Mouse (Mus musculus) hindbrain, postnatal 0 days (tissue): ENCODE data around the gene Atp6v1g1. TPM values are rescaled to one million over a fixed set of nuclear protein-coding genes. Genes with fewer than 3 reads are reported as not detected.

Experiments
- ATAC-seq: fragments of 200-750 bp; cut with Nextera tagmentation; 2 replicates; pipeline ENCODE4 v1.8.0; 2017; ENCODE audit warnings: mild to moderate bottlenecking, moderate TSS enrichment, moderate library complexity
- DNase-seq: peaks from one replicate; pipeline ENCODE4 v3.0.0-alpha.2; 2015; ENCODE audit warnings: low spot score
- H3K27ac ChIP-seq: fragments of 300-500 bp; sonication (generic); 2 replicates; pipeline ENCODE4 v1.5.1; 2014; ENCODE audit warnings: mild to moderate bottlenecking
- H3K27me3 ChIP-seq: fragments of 300-500 bp; sonication (generic); 2 replicates; pipeline ENCODE4 v1.6.1; 2014; ENCODE audit warnings: low read length, mixed read lengths; ENCODE audit not compliant: insufficient read depth
- H3K36me3 ChIP-seq: fragments of 300-500 bp; sonication (generic); 2 replicates; pipeline ENCODE4 v1.6.1; 2014; ENCODE audit warnings: low read length, mixed read lengths; ENCODE audit not compliant: insufficient read depth
- H3K4me1 ChIP-seq: fragments of 300-500 bp; sonication (generic); 2 replicates; pipeline ENCODE4 v1.6.1; 2014; ENCODE audit warnings: antibody characterized with exemption, low read length, mixed read lengths; ENCODE audit not compliant: insufficient read depth
- H3K4me2 ChIP-seq: fragments of 300-500 bp; sonication (generic); 2 replicates; pipeline ENCODE4 v1.6.1; 2014; ENCODE audit warnings: low read depth, mild to moderate bottlenecking, low read length, moderate library complexity, mixed read lengths
- H3K4me3 ChIP-seq: fragments of 300-500 bp; sonication (generic); 2 replicates; pipeline ENCODE4 v1.5.1; 2014; ENCODE audit warnings: low read length
- H3K9ac ChIP-seq: fragments of 300-500 bp; sonication (generic); replicated peaks from 2 replicates; pipeline ENCODE4 v1.6.1; 2014; ENCODE audit warnings: mild to moderate bottlenecking, low read length, moderate library complexity, mixed read lengths
- H3K9me3 ChIP-seq: fragments of 300-500 bp; sonication (generic); 2 replicates; pipeline ENCODE4 v1.6.1; 2016; ENCODE audit warnings: low read length, mixed read lengths
- CTCF ChIP-seq: IDR thresholded peaks from 2 replicates; pipeline ENCODE4 v1.5.1; 2016; ENCODE audit warnings: antibody characterized with exemption, control low read depth, low read depth
- WGBS: fragments of 180-500 bp; shearing (Covaris S2); extraction: QIAGEN DNeasy Blood & Tissue Kit; methylation state at CpG from one replicate; pipeline ENCODE4 v1.1.7; 2014; 5-methylcytosine and 5-hydroxymethylcytosine counted together
- polyA plus RNA-seq: library from polyadenylated mRNA; unstranded; fragments of >200 nt; fragmentation: Nextera tagmentation; extraction: Ambion mirVana; gene quantifications from 2 replicates; pipeline ENCODE4 v1.2.1, GENCODE M21; 2015
- total RNA-seq: library from RNA; depleted of rRNA; stranded (reverse); fragments of >200 nt; gene quantifications from 2 replicates; pipeline ENCODE4 v1.2.3, GENCODE M21; 2014; rRNA removed

Gene Atp6v1g1
- total and polyA plus RNA-seq, 2 experiments from 2014 or later = 125 to 357 TPM

GRCm38 (mm10) chr4:63589987-63590386 lies 45.4 kb downstream of the Atp6v1g1 start:
- no peaks in the 10 kb centered on the region for H3K9me3 ChIP-seq
- H3K4me1 ChIP-seq = no peaks in the 10 kb centered on the region
- DNase-seq (no peak), ATAC-seq (no peak)
- H3K27ac ChIP-seq = no peak overlapping the region
- no peak for TF ChIP-seq CTCF
- 93% methylated on average over 7 of the region's 7 CpGs for WGBS
- no peaks in the 10 kb centered on the region for H3K36me3 ChIP-seq
- H3K4me3 ChIP-seq = no peak overlapping the region
- H3K9ac ChIP-seq = no peak overlapping the region
- H3K4me2 ChIP-seq = no peak overlapping the region
- H3K27me3 ChIP-seq = no peaks in the 10 kb centered on the region

GRCm38 (mm10) chr4:63590538-63590937 lies 46.0 kb downstream of the Atp6v1g1 start:
- Histone ChIP-seq H3K4me3 (no peak overlapping the region), H3K36me3 (no peaks in the 10 kb centered on the region), H3K4me1 (no peaks in the 10 kb centered on the region), H3K4me2 (no peak overlapping the region), H3K27ac (no peak overlapping the region), H3K9me3 (no peaks in the 10 kb centered on the region), H3K27me3 (no peaks in the 10 kb centered on the region), H3K9ac (no peak overlapping the region)
- ATAC-seq (no peak), DNase-seq (no peak)
- TF ChIP-seq CTCF = no peak
- WGBS = 87% methylated on average over 4 of the region's 4 CpGs

DNA sequence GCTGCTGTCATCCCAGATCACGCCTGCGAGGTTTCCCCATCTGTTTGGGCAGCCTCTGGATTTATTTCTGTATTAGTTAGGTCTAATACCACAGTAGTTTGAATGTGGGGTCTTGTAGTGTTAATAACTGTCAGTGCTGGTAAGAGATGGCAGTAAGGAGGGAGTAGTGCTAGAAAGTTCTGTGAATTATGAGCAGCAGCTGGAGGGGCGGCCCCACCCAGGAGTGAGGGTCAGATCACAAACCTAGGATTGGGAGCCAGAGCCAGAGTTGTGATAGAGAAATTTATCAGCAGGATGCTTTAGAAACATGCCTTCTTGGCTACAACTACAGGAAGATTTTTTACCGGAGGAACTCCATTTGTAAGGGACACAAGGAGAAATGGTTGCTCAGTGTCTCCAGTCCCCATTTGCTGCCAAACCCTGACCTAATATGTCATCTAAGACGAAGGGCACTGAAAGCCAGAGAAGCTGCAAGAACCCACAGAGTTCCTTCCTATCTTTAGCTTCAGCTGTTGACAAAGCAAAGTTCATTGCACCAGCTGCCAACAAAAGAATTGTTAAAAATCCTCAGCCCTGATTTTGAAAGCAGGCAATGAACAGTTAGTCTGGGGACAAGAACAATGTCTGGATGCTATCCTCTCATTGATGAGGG lies 50.0 kb downstream of the Atp6v1g1 start:
- no peaks in the 10 kb centered on the region for H3K27me3 ChIP-seq
- WGBS = 65% methylated on average over 5 of the region's 5 CpGs
- DNase-seq (no peak), ATAC-seq (no peak)
- H3K4me3 ChIP-seq = no peak overlapping the region
- TF ChIP-seq CTCF = no peak
- H3K9me3 ChIP-seq = no peaks in the 10 kb centered on the region
- H3K9ac ChIP-seq = no peak overlapping the region
- H3K36me3 ChIP-seq = no peaks in the 10 kb centered on the region
- H3K4me2 ChIP-seq = no peak overlapping the region
- H3K4me1 ChIP-seq = no peaks in the 10 kb centered on the region
- no peak overlapping the region for H3K27ac ChIP-seq

GRCm38 (mm10) chr4:63595259-63595658 lies 50.7 kb downstream of the Atp6v1g1 start:
- no peak overlapping the region for H3K9ac ChIP-seq
- DNase-seq (no peak), ATAC-seq (no peak)
- no peaks in the 10 kb centered on the region for H3K27me3 ChIP-seq
- WGBS = 81% methylated on average over 10 of the region's 10 CpGs
- H3K4me1 ChIP-seq = no peaks in the 10 kb centered on the region
- H3K27ac ChIP-seq = no peak overlapping the region
- TF ChIP-seq CTCF = no peak
- no peaks in the 10 kb centered on the region for H3K36me3 ChIP-seq
- no peak overlapping the region for H3K4me2 ChIP-seq
- no peak overlapping the region for H3K4me3 ChIP-seq
- H3K9me3 ChIP-seq = no peaks in the 10 kb centered on the region

DNA sequence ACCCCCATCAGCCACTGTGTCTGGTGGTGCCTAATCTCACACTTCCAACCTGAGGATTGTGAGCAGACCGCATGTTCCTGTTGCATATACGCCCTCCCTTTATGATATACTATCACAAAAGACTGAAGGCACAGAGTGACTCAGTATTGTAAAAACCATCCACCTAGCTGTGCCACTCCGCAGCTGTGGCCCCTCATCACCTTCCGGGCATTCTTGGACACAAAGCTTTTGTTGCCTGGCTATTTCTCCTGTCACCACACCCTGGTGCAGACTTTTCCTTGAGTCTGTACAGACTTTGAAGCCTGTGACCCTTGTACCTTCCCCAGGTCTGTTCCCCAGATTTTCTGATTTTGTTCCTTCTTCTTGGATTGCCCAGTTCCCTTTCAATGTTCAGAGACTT lies 51.4 kb downstream of the Atp6v1g1 start:
- ATAC-seq (no peak), DNase-seq (no peak)
- H3K4me1 ChIP-seq = no peaks in the 10 kb centered on the region
- no peak overlapping the region for H3K27ac ChIP-seq
- H3K36me3 ChIP-seq = no peaks in the 10 kb centered on the region
- no peak for TF ChIP-seq CTCF
- H3K9me3 ChIP-seq = no peaks in the 10 kb centered on the region
- WGBS = 96% methylated on average over 4 of the region's 4 CpGs
- H3K4me3 ChIP-seq = no peak overlapping the region
- H3K9ac ChIP-seq = no peak overlapping the region
- H3K4me2 ChIP-seq = no peak overlapping the region
- no peaks in the 10 kb centered on the region for H3K27me3 ChIP-seq

Other genes starting within 250 kb of the Atp6v1g1 start
- gene Orm1, start 200.2 kb upstream of the Atp6v1g1 start, total RNA-seq = not detected in 2 replicates
- not detected in 2 replicates for gene Orm1, start 200.2 kb upstream of the Atp6v1g1 start, polyA plus RNA-seq
- not detected in 2 replicates for gene Orm3, start 188.6 kb upstream of the Atp6v1g1 start, total RNA-seq
- not detected in 2 replicates for gene Orm3, start 188.6 kb upstream of the Atp6v1g1 start, polyA plus RNA-seq
- gene Orm2, start 182.3 kb upstream of the Atp6v1g1 start, total RNA-seq = not detected in 2 replicates
- not detected in 2 replicates for gene Orm2, start 182.3 kb upstream of the Atp6v1g1 start, polyA plus RNA-seq
- 7.2 and 8.1 TPM in 2 replicates for gene Akna, start 141.4 kb upstream of the Atp6v1g1 start, total RNA-seq
- gene Akna, start 141.4 kb upstream of the Atp6v1g1 start, polyA plus RNA-seq = 2.7 and 3.2 TPM in 2 replicates
- 26.4 and 34.6 TPM in 2 replicates for gene Whrn, start 48.8 kb upstream of the Atp6v1g1 start, total RNA-seq
- gene Whrn, start 48.8 kb upstream of the Atp6v1g1 start, polyA plus RNA-seq = 4.7 TPM in 2 replicates
- gene Tmem268, start 14.0 kb downstream of the Atp6v1g1 start, total RNA-seq = 3.2 and 7.9 TPM in 2 replicates
- gene Tmem268, start 14.0 kb downstream of the Atp6v1g1 start, polyA plus RNA-seq = 3.9 and 4.1 TPM in 2 replicates
- not detected in 2 replicates for gene Gm11213, start 60.5 kb downstream of the Atp6v1g1 start, total RNA-seq
- not detected in 2 replicates for gene Gm11213, start 60.5 kb downstream of the Atp6v1g1 start, polyA plus RNA-seq
- not detected in 2 replicates for gene Tex48, start 77.7 kb downstream of the Atp6v1g1 start, total RNA-seq
- gene Tex48, start 77.7 kb downstream of the Atp6v1g1 start, polyA plus RNA-seq = not detected in 2 replicates
- gene Gm11214, start 118.6 kb downstream of the Atp6v1g1 start, total RNA-seq = not detected in 2 replicates
- gene Gm11214, start 118.6 kb downstream of the Atp6v1g1 start, polyA plus RNA-seq = not detected in 2 replicates
- gene Tnfsf15, start 200.3 kb downstream of the Atp6v1g1 start, total RNA-seq = 0.26 TPM in 1 of 2 replicates, not detected in the other
- 0.04 TPM in 1 of 2 replicates, not detected in the other for gene Tnfsf15, start 200.3 kb downstream of the Atp6v1g1 start, polyA plus RNA-seq